Mouse (Mus musculus) hematopoietic stem cell, adult 5-6 weeks (primary cell): ENCODE measurements at regions not wholly inside any gene's neighbourhood (a gene's known extent, or its start where the extent isn't known, plus 50 kb on each side); places are given as distances from the start of the nearest gene placed in this dataset.
"Not testable (repeated sequence)": the region's sequence is repeated elsewhere in the genome, so short reads cannot be mapped to it uniquely, and the experiment has no call there.

Experiments
- ATAC-seq, 2 experiments: fragments of 125-278 bp in 1 of 2; replicated peaks in 1 of 2; 2 replicates each; pipeline ENCODE4 v1.8.0; 2016 to 2017; ENCODE audit warnings: inconsistent platforms in 2 of 2, mild to moderate bottlenecking in 2 of 2, moderate number of reproducible peaks in 2 of 2, low read depth in 1 of 2, moderate TSS enrichment in 1 of 2; ENCODE audit not compliant: low FRiP score in 2 of 2, poor library complexity in 2 of 2, severe bottlenecking in 2 of 2, insufficient read depth in 1 of 2, low TSS enrichment in 1 of 2

DNA sequence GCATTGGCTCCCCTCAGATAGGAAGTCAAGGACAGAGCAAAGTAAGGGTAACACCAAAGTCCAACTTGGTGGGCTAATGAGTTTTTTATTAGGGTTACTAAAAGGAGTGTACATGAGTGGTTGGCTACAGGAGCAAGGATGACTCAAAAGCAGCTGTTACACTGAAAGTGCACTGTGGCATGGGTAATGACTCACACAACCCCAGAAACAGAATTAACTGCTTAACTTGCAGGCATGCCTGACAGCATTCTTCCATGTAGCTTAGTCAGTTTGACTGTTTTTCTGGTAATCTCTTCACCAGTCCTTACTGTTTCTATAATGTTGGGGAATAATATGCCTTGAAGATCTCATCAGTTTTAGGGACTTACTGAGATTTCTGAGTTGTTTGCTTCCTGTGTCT lies 435.1 kb upstream of the Cwc22 start:
- ATAC-seq = no peak

DNA sequence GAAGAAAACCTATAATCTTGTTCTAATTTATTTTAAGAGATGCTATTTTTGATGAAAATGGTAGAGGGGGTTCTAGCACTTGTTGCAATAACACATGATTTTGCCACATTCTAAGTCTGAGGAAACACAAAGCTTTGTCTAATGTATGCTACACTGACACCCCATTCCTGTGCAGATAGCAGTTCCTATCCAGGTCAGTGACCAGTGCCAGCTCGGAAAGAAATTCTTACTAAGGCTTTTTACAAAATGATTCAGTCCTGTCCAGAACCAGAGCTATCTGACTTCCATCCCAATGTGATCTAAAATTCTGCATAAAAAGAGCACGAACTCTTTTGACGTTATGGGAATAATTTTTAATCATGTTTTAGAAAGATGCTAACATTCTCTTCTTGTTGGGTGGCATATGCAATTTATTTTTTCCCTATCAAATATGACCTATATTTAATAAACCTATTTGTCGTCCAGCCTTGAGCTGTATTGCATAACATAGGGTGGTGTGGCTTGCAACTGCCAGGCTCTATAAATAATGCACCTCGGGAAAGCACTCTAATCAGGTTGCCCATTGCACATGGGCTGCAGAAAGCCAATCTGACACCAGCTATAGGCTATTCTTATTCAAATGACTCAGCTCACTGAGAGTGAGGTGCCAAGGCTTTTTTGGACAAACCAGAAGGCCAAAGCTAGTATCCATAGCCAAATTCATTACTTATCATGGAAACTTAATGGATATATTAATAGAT lies 385.7 kb upstream of the Cwc22 start:
- no peak for ATAC-seq

DNA sequence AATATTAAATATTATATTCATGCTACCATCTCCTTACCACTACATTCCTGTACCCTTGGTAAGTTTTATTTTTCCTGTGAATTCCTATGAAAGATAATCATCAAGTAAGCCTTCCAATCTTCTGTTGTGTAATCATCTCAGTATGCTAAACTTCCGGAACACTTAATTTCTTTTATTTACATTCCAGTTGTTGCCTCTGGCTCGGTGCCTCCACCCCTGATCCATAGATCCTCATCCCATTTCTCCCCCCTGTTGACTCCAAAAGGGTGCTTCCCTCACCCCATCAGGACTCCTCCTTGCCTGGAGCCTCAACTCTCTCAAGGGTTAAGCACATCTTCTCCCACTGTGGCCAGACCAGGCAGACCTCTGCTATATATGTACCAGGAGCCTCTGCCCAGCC lies 379.9 kb upstream of the Cwc22 start:
- no peak for ATAC-seq

DNA sequence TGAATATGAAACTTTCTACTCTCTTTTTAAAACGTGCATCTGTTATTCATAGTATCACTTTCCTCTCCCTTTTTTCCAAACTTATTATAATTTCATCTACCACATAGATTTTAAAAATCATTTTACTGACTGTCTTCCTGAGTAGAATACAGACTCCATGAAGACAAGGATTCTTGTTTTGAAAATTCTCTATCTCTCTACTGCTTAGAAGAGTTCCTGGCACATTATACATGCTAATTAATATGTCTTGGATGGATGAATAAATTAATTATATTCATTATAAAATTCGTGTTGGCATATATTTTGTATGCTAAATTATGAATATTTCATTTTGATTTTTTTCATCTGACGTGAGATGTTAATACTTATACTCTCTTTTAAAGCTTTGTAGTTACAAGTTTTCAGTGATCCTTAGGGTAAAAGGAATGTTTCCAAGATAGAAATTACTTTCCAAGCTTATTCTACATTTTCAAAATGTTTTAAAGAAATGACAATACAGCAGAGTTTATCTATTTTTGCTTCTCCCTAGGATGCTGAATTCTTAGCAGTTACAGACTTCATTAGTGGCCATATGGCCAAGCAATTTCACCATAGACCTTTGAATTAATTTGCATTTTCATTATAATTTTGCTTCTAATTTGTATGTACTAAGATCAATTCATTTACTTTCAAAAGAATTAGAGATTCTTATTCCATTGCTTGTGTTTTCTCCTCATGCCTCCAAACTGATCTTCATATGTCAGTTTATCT lies 376.2 kb upstream of the Cwc22 start:
- ATAC-seq = no peak

GRCm38 (mm10) chr2:78311766-78312491 lies 365.8 kb upstream of the Cwc22 start:
- no peak for ATAC-seq

DNA sequence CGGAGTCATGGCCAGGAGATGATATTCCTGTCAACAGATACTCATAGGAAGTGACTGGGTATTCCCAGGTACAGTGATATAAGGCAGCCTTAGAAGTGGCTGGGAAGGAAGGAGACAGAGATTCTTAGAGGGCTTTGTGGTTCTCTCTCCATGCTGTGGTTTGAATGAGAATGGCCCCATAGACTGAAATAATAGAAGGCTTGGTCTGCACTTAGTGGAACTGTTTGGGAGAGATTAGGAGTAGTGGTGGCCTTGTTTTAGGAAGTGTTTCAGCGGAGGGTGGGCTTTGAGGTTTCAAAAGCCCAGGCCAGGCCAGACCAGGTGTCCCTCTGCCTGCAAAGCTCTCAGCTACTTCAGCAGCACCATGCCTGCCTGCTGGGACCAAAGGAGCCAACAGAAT lies 363.2 kb upstream of the Cwc22 start:
- ATAC-seq = no peak

- no peak for ATAC-seq
Observed at GRCm38 (mm10) chr2:78306897-78307296, 360.7 kb upstream of the Cwc22 start.

- no peak for ATAC-seq
Observed at GRCm38 (mm10) chr2:78291665-78292064, 345.5 kb upstream of the Cwc22 start.

GRCm38 (mm10) chr2:78284806-78285205 lies 338.6 kb upstream of the Cwc22 start:
- ATAC-seq = no peak

DNA sequence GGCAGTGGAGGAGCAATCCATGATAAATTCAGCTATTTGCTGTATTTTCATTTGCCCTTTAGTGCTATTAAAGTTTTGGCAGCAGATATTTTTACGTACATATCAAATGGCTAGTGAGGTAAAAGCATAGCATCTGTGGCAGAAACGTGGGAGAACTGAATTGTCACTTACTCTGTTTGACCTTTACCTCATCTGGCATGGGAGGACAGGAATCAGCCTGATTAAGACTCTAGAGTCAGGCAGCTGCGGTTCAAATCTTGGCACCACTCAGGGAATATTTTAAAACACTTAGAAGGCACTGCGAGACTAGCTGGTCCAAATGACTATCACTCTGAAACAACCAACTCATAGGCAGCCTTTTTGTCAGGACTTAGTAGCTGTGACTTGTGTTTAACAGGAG lies 337.4 kb upstream of the Cwc22 start:
- ATAC-seq = no peak

DNA sequence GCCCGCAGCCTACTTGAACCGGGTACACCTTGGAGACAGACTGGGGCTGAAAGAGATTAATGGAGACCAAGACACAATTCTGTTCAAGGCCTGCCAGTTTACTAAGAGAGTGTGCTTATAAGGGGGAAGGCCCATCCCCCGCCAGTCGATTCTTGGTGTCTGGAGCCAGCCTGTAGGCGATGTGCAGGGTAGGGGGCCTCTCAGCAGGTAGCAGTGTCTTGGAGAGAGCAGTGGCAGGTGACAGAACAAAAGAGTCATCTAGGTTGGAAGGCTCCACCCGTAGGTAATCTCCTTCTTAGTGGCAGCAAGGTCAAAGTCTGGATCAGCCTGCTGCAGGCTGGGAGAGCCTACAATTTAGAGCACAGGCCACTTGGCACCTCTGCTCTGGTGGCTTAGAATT lies 335.7 kb upstream of the Cwc22 start:
- ATAC-seq = not testable (repeated sequence)

- ATAC-seq = no peak
Observed at GRCm38 (mm10) chr2:78280219-78280915, 334.2 kb upstream of the Cwc22 start.

- no peak for ATAC-seq
Observed at GRCm38 (mm10) chr2:78279382-78280056, 333.3 kb upstream of the Cwc22 start.

- ATAC-seq = no peak
Observed at GRCm38 (mm10) chr2:78278630-78279029, 332.5 kb upstream of the Cwc22 start.

DNA sequence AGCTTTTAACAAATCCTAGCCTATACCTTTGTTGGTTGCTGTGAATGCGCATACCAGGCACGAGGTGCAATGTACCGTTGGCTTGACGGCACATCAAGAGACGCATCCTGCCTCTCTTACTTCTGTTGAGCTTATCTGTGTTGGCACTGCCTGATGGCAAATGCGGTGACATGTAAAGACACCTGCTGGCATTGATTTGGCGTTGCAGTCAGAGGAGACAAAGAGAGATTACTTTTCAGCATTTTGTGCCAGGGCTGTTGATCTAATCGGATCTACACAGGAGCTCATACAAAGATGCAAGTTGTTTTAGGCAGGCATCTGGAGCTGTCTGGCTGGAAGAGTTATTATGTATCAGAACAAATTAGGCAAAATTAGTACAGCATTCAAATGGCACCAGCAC lies 331.5 kb upstream of the Cwc22 start:
- ATAC-seq = no peak

DNA sequence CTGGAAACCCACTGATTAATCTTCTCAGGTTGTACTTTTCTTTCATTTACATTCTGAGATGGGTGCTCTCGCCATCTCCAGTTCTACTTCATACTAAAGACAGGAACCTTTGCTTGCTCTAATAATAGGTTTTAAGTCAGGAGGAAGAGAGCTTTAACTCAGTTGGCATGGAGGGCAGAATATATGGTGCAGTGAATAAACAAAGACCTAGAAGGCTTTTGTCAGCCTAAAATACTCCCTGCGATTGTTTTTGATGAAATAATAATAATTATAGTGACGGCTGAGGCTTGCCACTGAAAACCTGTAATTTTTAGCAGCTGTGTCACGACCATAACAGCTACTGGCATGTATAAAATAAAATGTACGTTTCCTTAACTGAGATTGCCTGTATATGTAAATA lies 327.9 kb upstream of the Cwc22 start:
- no peak for ATAC-seq

DNA sequence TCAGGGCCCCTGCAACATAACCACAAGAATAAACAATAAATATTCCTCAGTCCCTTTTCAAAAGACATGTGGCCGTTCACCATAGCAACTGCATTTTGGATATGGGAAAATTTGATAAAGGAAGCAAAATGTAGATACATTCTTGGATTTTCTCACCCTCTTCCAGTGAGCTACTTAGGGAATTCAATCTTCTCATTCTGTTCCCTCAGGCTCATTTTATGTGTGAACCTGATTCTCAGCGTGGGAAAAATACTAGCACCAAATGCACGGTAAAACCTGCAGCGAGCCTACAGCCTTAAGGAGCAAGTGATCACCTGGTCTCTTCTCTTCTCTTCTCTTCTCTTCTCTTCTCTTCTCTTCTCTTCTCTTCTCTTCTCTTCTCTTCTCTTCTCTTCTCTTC lies 322.5 kb upstream of the Cwc22 start:
- ATAC-seq = no peak
